25 mouse cellular contexts compared by ENCODE assay signal in genomic region chr5:111070361-111070760, GRCm38 (mm10).
"Had no signal": no experiment of that assay in that cellular context is flagged by ENCODE, and none has a peak within 500 bp of the region (broad histone marks: within the 10 kb centered on the region; RNA-seq: fewer than 3 reads in every experiment).

No protein-coding gene starts in this region.

- H3K4me3 ChIP-seq: heart, embryonic 13.5 days; heart, embryonic 15.5 days; kidney, embryonic 15.5 days; limb, embryonic 13.5 days; limb, embryonic 15.5 days; liver, embryonic 12.5 days had no signal

- H3K36me3 ChIP-seq: heart, embryonic 13.5 days; heart, embryonic 15.5 days; kidney, embryonic 15.5 days; limb, embryonic 15.5 days; liver, embryonic 12.5 days had no signal

- ATAC-seq: hindbrain, postnatal 0 days; intestine, embryonic 16.5 days; liver, embryonic 12.5 days had no signal

- H3K27ac ChIP-seq: heart, embryonic 13.5 days; heart, embryonic 15.5 days; hindbrain, embryonic 14.5 days; hindbrain, postnatal 0 days; kidney, embryonic 15.5 days; kidney, postnatal 0 days; limb, embryonic 13.5 days; limb, embryonic 15.5 days; liver, embryonic 12.5 days; liver, embryonic 14.5 days had no signal

- H3K27me3 ChIP-seq: kidney, embryonic 15.5 days; limb, embryonic 13.5 days; limb, embryonic 15.5 days; liver, embryonic 12.5 days had no signal

- H3K4me2 ChIP-seq: heart, embryonic 11.5 days; heart, embryonic 13.5 days; heart, embryonic 15.5 days; hindbrain, embryonic 14.5 days; kidney, embryonic 15.5 days; limb, embryonic 13.5 days; limb, embryonic 15.5 days; liver, embryonic 12.5 days had no signal

- DNase-seq: gastrocnemius, postnatal 14 days; gastrocnemius, postnatal 36 days; heart, adult 18-20 months; heart, postnatal 14 days; heart, postnatal 36 days; kidney, adult 11 months; kidney, adult 2 months; kidney, adult 9 months; kidney, postnatal 14 days; kidney, postnatal 36 days; layer of hippocampus, adult 9-11 months; layer of hippocampus, postnatal 36 days; left cerebral cortex, postnatal 4 days had no signal

- H3K9ac ChIP-seq: heart, embryonic 13.5 days; heart, embryonic 15.5 days; hindbrain, embryonic 14.5 days; kidney, embryonic 15.5 days; limb, embryonic 13.5 days; limb, embryonic 15.5 days; liver, embryonic 12.5 days; liver, embryonic 14.5 days had no signal

- H3K9me3 ChIP-seq: heart, embryonic 15.5 days; kidney, embryonic 15.5 days; limb, embryonic 13.5 days; limb, embryonic 15.5 days; liver, embryonic 12.5 days had no signal
